Mouse (Mus musculus) heart, adult 9 months (tissue): Measurements from ENCODE around the gene Cdc27.

Experiments
- DNase-seq, 2 experiments: peaks; one replicate each; pipeline ENCODE4 v3.0.0; 2022; ENCODE audit warnings: low spot score in 2 of 2

Gene Cdc27

DNA sequence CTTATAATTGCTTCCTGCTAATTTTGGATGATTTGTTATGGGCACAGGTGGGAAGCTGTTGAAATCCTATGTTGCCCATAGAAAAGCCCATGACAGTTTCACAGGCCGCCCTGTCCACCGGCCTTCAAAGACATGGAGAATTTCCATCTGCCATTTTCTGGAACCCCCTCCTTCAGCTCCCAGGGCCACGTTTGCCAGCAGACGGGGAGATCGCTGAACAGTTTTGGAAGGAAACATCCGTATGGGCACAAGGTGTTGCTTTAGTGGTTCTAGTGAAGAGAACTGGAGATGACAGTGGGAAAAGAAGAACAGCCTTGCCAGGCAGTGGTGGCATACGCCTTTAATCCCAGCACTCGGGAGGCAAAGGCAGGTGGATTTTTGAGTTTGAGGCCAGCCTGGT, 68.4 kb downstream of the Cdc27 start:
- DNase-seq, result no peak

GRCm38 (mm10) chr11:104479505-104479904, 70.9 kb downstream of the Cdc27 start:
- no peak for DNase-seq

DNA sequence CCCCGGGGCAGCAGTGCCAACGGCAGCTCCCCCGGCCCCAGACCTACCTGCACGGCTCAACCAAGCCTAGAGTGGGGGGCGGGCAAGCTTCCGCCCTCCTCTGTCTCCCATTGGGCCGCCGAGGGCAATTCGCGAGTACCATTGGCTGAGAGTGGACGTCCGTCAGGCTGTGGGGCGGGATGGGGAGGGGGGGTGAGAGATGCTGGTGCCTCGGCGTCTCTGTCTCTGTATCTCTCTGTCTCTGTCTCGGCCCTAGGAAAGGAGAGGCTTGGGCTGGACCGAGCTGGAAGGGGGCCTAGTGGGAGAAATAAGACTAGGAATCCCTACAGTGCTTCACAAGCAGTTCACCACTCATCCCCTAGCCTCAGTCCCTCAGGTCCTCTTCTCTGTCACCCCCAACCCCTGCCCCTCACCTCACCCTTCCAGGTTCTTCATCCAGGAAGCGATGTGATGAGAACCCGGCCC, 81.0 kb downstream of the Cdc27 start:
- peak; percentile 90 to 94 for DNase-seq

GRCm38 (mm10) chr11:104468751-104469268, 81.6 kb downstream of the Cdc27 start, which contains the start of gene Kansl1:
Kansl1 (minus strand) TSS chr11:104468861.
- no peak for DNase-seq

GRCm38 (mm10) chr11:104467698-104468097, 82.7 kb downstream of the Cdc27 start:
- no peak for DNase-seq

GRCm38 (mm10) chr11:104461551-104461950, 88.9 kb downstream of the Cdc27 start:
- peak; percentile 30 to 70 for DNase-seq

GRCm38 (mm10) chr11:104459671-104460070, 90.7 kb downstream of the Cdc27 start:
- DNase-seq, result no peak

GRCm38 (mm10) chr11:104458507-104458906, 91.9 kb downstream of the Cdc27 start:
- DNase-seq, result no peak
